Mouse (Mus musculus) large intestine, adult 2 months (tissue): ENCODE measurements at regions not wholly inside any gene's neighbourhood (a gene's known extent, or its start where the extent isn't known, plus 50 kb on each side); places are given as distances from the start of the nearest gene placed in this dataset.
"Not testable (repeated sequence)": the region's sequence is repeated elsewhere in the genome, so short reads cannot be mapped to it uniquely, and the experiment has no call there.

Experiments used
- DNase-seq: peaks from one replicate; pipeline ENCODE4 v3.0.0-alpha.2; 2012; ENCODE audit warnings: low read depth, low spot score
- WGBS: fragments of 180-500 bp; shearing (Covaris S2); methylation state at CpG from one replicate; pipeline ENCODE4 v1.1.7; 2018; 5-methylcytosine and 5-hydroxymethylcytosine counted together

DNA sequence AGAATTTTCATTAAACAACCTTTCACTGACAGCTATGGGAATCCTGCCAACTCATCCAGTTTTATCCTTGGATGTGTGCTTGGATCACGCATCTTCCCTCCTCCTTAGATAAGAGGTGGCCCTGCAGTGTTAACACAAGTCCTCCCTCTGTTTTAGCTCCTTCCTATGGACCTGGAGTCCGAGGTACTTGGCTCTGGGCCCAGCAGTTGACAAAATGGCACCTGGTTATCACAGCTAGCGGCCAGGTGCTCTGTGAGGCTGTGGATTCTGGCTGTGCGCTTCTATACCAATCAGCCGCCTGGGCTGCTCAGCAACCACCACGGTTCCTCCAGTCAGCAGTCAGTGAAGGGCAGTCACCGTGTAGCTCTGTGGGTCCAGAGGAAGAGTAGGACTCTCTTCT is 157.4 kb downstream of the Prdm2 start:
- no peak for DNase-seq
- 65% methylated on average over 7 of the region's 7 CpGs for WGBS

DNA sequence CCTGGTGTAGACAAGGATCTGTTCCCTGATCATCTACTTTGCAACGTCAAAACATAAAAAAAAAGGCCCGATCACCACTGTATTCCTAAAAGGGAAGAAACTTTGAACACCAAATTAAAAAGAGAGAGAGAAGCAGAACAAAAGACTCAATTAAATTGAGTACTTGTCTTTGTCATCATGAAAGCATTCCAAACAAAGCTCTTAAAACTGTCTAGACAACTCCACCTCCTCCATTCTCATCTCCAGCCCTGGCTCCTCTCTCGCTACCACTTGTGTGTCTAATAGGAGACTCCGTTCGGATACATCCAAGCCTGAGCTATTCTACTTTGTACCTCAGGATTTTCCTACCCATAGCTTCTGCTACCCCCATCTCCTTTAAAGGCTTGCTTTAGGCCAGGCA is 159.8 kb downstream of the Prdm2 start:
- WGBS, result 86% methylated on average over 5 of the region's 5 CpGs
- DNase-seq, result no peak

DNA sequence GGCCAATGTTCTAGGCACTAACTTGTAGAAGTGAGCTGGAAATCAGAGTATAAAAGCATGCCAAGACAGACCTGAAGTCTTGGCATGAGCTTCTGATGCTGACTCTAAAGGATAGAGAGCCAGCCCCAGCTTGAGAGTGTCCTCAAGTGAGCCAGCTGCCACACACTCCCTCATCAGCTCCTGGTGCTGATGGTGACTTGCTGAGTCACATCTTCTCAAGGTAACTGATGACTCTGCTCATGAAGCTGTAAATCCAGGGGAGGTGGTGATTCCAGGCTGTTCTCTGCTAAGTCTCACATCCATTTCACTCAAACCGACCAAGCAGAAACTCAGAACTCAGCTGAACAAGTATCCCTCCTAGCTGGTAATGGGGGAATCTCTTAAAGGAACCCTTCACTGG is 161.6 kb downstream of the Prdm2 start:
- WGBS, result 86% methylated on average over 1 of the region's 1 CpGs
- DNase-seq, result no peak

DNA sequence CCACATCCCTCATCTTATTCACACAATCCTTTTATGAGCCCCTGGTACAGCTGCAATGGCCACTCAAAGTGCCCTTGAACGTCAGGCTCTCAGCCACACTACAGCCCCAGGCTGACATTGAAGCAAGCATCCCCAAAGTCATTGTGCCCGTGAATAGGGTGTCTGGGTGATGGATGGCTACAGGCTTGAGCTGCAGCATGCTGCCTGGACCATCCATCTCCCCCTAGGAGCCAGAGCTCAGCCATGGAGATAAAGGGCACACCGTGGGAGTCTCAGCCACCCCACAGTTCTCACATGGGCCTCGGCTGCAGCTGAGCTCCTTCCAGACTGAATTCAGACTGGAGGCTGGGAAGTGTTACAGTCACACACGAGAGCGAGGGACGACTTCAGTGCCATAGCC is 167.6 kb downstream of the Prdm2 start:
- 61% methylated on average over 7 of the region's 7 CpGs for WGBS
- no peak for DNase-seq

DNA sequence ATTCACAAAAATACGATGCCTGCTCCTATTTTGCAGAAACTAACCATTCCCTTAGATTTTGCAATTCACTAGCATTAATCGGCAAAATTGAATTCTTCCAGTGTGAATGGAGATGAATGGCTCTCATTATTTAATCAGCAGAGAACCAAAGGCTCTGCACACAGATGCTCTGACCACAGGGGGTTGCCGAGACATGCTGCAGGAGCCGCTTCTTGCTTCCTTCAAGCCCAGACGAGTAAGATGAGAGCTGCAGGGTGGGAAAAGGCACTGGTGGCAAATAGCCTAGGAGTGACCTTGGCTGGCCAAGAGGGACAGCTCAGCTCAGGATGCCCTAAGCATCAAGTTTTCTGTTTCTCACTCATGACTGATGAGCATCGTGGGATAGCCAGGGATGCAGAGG is 170.0 kb downstream of the Prdm2 start:
- DNase-seq, result no peak
- WGBS, result 66% methylated on average over 6 of the region's 6 CpGs

DNA sequence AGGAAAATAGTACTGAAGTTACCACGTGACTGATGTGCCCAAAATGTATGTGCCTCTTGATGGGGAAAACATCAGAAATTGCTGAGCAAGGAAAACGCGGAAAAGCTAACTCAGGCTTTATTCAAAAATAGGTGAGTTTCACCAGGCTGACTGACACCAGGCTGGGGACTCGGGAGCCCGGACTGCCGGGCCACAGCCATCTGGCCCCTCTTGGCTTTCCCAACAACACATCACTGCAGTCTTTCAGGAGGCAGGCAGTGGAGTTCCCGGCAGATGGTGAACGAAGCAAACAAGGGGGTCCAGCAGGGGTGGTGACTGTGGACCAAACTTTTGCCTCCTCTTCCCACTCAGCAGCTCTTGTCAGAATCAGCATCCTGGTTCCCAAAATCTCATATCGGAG is 174.2 kb downstream of the Prdm2 start:
- WGBS, result 78% methylated on average over 9 of the region's 9 CpGs
- no peak for DNase-seq

DNA sequence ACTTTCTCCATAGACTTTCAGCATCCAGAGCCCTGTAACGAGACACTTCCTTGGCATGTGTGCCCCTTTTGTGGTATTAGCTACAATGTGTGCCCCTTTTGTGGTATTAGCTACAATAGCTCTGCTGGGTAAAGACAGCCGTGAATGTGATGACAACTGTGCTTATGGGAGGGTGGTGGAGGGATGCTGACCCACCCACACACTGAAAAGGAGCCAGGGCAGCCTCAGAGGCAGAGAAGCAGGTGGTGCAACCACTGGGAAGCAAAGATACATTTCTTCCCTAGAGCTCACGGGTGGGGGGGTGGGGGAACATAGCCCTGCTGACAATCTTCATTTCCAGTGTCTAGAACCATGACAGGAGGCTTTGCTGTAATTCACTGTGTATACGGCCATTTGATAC is 176.1 kb downstream of the Prdm2 start:
- DNase-seq, result no peak
- WGBS, result 48% methylated on average over 4 of the region's 4 CpGs

DNA sequence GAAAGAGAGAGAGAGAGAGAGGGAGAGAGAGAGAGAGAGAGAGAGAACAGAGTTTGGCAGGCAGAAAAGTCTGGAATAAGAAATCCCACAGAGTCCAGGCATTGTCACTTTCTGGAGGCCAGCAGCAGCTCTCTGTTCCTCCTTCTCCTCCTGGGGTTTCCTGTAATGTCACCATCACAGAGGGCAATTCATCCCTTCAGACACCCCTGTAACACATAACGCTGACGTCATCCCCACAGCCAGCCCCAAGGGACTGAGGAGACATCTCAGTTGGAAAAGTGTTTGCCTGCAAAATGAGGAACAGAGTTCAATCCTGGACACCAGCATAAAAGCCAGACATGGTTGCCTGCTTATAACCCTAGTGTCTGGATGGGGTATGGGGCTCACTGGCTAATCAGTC is 177.7 kb downstream of the Prdm2 start:
- 68% methylated on average over 2 of the region's 2 CpGs for WGBS
- DNase-seq, result not testable (repeated sequence)

DNA sequence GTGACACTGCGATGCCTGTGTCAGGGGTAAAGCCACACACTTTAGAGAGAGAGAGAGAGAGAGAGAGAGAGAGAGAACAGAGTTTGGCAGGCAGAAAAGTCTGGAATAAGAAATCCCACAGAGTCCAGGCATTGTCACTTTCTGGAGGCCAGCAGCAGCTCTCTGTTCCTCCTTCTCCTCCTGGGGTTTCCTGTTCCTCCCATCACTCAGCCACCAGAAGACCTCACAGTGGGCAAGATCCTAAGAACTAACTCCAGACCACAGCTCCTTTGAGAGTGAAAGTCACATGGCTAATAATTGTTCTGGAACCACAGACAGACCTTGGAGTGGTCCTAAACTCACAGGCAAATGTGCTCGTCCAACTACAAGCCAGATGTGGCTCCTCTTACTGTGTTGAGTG is 178.5 kb downstream of the Prdm2 start:
- 73% methylated on average over 2 of the region's 2 CpGs for WGBS
- not testable (repeated sequence) for DNase-seq

DNA sequence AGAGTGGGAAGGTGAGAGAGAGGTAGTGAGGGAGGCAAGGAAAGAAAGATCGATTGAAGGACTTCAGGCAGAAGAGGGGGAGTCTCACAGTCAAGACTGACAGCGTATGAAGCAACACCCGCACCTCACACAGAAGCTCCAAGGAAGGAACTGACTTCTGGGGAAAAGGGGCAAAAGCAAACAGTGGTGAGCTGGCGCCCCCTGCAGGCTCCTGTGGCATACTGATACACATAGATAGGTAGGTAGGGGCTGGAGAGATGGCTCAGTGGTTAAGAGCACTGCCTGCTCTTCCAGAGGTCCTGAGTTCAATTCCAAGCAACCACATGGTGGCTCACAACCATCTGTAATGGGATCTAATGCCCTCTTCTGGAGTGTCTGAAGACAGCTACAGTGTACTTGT is 183.0 kb downstream of the Prdm2 start:
- DNase-seq, result not testable (repeated sequence)
- WGBS, result 71% methylated on average over 4 of the region's 4 CpGs

DNA sequence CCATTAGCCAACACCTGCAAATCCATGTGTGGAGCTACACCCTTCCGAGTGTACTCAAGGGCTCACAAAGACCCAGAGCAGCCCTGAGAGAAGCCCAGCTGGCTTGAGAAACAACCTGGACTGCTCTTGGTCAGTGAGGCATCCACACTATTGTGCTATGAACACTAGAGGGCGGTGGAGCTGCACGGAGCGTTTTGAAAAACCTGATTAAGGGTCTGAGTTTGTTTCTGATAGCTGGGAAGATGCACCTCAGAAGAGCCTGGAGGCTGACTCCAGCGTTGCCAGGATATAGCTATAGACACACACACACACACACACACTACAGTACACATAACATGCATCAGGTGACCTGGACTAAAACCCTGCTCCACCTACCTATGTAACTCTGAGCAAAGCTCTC is 185.5 kb downstream of the Prdm2 start:
- peak; percentile 8 for DNase-seq

DNA sequence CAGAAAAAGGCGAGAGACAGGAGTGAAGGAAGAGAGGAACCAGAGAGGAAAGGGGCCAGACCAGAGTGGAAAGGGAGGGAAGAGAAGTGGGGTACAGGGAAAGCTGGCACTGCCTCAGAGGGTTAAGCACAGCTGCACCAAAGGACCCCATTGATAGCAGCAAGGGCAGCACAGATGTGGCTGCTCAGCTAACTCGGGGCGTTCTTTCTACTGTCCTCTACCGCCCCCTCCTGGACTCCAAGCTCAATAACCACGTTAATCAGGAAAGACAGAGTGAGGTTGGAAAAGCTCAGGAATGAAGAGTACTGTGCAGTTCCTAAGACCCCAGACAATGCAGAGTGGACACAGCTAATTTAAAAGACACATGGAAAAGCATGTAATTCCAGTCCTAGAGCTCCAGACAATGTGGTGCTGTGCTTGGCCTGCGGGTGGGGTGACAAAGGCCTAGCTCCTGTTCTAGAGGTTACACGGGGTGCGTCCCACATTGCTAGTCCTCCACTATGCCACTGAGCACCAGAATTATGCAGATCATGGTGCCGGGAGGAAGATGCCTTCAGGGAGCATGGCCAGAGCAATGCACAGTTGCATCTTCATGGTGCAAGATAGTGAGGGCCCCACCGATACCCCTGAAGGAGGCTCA is 191.4 kb downstream of the Prdm2 start:
- DNase-seq, result peak; percentile 11
- 46% methylated on average over 10 of the region's 10 CpGs for WGBS

More for the DNA sequence above, 185.5 kb downstream of the Prdm2 start:
- 6% methylated on average over 5 of the region's 5 CpGs for WGBS

DNA sequence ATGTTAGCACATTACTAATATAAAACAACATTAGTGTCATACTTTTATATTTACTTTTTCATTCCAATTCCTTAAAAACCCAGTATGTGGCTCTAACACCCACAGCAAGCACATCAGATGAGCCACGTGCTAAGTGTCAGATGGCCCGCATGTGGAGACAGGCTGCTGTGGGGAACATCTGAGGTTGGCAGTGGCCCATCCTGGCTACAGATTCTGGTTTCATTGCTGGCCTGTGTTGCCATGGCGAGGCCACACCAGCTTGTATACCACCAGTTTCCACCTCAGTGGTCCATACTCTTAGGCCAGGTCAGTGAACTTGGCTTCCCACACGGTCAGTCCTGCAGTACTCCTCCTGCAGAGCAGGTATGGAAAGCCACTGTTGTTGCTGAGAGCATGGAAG is 192.1 kb downstream of the Prdm2 start:
- 63% methylated on average over 4 of the region's 4 CpGs for WGBS
- no peak for DNase-seq

DNA sequence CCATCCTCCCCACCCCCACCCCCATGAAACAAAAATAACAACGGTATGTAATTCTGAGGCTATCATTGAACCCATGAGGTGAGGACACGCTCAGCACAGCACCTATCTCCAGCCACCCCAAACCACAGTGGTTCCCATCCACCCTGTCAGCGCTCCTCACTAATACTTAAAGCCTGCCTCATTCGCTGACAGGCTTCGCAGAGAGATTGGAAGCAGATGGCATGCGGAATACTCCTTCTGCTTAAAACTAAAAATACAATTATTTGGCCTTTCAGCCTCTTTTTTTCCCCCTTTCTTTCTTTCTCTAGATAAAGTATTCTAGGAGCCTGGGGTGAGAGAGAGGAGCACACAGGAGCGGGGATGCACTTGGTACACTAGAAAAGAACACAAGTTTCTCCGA is 199.9 kb downstream of the Prdm2 start:
- 83% methylated on average over 8 of the region's 8 CpGs for WGBS

DNA sequence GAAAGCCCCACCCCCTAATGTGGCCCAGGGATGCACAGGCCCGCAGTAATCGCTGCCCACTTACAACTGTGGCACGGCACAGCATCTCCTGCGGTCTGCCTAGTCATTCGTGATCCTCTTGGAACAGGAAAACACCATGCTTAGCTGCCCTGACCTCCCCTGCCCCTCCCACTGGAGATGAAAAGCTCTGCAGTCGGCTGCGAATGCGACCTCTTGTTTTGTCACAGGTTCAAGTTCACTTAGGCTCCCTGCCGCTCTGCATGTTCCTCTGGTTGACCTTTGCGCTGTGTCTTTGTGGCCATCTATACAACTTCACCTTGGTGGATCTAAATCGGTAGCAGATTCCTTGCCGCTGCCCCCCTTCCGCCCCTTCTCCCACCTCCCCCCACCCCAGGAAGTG is 210.8 kb downstream of the Prdm2 start:
- WGBS, result 52% methylated on average over 13 of the region's 13 CpGs
- DNase-seq, result no peak

More for the DNA sequence above, 199.9 kb downstream of the Prdm2 start:
- DNase-seq, result no peak

DNA sequence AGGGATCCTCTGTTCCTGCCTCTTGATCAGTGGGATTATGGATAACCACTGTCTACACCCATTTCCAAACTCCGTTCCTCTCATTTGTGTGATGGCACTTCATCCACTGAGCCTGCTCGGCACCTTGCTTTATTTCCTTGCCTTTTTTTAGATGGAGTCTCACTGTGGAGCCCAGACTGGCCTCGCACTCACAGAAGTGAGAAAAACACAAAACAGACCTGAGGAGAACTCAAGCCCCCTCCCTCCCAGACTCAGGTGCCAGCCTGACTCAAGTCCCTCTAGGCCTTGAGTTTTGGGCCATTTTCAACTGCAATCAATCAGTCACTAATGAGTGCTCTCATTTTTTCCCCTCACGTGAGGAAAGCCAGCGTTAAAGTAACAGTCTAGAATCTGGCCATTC is 211.3 kb downstream of the Prdm2 start:
- 77% methylated on average over 5 of the region's 5 CpGs for WGBS
- no peak for DNase-seq

DNA sequence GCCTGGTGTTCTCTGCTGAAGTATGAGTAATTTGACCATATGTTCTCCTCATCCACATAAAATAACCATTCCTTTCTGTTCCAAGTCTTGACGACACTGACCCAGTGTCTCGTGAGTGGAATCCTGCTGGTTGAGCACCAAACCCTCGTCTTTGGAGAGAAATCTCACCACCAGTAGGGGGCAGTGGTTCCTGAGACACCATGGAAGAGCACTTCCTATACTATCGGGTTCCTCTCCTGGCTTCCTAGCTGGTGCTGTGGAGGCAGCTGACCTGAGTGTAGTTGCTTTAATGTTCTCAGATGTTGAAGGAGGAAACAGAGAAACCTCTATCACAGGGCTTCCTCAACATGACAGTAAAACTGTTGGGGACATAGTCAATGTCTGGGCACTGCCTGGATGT is 216.4 kb downstream of the Prdm2 start:
- 59% methylated on average over 4 of the region's 4 CpGs for WGBS
- DNase-seq, result no peak

DNA sequence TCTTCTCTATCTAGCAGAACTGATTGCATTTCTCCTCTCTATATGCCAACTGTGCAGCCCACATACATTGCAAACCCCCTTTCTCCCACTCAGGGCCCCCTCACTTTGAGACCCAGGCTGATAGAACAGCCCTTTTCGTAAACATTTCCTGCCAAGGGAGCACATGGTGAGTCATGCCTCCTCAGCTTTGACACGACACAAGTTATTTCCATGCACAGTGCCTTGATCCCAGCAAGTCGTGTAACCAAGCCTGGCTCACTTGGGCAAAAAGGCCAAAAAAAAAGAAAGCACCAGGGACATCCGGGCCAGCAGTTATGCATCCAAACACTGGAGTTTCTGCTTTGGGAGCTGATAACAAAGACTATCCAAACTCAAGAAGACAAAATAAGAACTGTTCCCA is 221.4 kb downstream of the Prdm2 start:
- 45% methylated on average over 4 of the region's 4 CpGs for WGBS
- no peak for DNase-seq

DNA sequence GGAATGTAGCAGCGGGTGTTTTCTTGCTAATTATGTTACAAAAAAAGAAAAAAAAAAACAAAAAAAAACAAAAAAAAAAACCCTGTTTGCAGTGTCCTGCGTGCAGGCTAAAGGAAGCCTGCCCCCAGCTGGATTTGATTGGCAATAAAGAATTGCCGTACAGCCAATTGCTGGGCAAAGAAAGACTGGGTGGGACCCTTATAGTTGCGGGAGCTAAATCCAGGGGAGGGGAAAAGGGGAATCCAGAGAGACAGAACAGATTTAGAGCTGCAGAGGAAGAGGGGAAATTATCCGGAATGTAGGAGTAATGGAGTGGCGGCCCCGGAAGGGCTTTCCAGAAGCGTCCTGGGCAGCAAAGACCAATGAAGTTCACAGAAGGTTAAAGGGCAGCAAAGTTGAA is 223.6 kb downstream of the Prdm2 start:
- WGBS, result 6% methylated on average over 8 of the region's 8 CpGs
- DNase-seq, result no peak

DNA sequence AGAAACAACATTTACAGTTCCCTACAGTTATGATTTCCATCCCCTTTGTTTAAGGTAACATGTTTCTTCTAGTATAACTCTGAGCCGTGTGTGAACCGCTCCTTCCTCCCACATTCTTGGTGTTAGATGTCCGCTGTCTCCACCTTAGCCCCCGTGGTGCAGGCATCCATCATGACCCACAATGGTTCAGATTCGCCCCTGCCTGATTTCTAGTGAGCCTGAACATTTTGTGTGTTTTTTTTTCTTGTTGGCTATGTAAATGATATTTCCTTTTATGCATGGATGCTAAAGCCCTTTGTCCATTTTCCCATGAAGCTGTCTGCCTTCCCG is 229.5 kb downstream of the Prdm2 start:
- WGBS, result 53% methylated on average over 6 of the region's 6 CpGs
- no peak for DNase-seq

DNA sequence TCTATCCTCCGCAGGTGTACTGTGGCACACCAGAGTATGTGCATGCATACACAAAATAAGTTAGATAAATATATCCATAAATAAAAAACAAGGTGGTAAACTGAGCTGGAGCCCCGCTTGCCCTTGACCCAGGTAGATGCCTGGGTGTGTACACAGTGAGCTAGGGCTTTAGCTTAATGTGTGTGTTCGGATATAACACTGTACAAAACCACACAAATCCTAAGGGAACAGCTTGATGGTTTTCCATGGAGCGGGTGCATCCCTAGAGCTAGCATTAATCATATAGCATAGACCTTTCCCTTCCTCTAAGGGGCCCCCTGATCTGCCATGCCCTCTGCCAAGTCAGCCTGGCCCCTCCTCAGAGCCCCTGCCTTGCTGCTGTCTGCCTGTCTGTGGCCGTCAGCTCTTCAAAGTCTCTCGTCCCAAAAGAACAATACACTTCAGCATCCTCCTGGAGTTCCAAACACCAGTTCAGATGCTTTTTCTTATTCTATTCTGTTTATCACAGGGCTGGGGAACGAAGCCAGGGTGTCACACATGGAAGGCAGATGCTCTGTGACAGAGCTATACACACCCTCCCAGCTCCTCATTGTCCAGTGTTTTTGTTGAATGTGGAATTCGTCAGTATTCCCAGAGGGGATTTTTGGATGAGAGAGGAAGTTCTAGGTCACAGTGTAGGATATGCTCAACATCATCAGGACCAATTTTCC is 230.1 kb downstream of the Prdm2 start:
- 61% methylated on average over 8 of the region's 8 CpGs for WGBS
- DNase-seq, result no peak

DNA sequence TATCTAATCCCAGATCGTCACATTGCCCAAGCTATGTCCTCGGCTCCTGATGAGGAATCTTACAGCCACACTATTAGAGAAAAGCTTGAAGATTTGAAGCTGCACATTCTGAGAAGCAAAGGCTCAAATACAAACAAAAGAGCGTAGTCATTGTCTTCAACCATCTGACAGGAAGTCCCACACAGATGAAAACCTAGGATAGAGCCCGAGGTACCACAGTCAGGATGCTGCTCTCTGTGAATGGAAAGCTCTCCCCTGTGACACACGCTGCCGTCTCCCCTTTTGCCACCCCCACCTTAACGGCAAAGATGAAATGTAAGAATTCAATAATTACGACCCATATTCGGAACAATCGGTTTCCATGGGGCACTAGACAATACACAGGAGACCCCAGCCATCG is 237.2 kb downstream of the Prdm2 start:
- DNase-seq, result no peak
- WGBS, result 75% methylated on average over 11 of the region's 11 CpGs
